10 mouse cellular contexts compared by ENCODE assay signal in genomic region chr5:106573742-106574559, GRCm38 (mm10). TPM values are rescaled to one million over a fixed set of nuclear protein-coding genes. Genes with fewer than 3 reads are reported as not detected.
DNase-seq lines count a peak whose midpoint lies in the region; ATAC-seq and TF ChIP-seq lines count a peak whose summit lies in the region.
"Had no signal": no experiment of that assay in that cellular context is flagged by ENCODE, and none has a peak within 500 bp of the region (broad histone marks: within the 10 kb centered on the region; RNA-seq: fewer than 3 reads in every experiment).

No protein-coding gene starts in this region.

- no peaks in the 10 kb centered on the region for H3K9me3 ChIP-seq in forebrain, postnatal 0 days (ENCODE audit: low read length)
- no peaks in the 10 kb centered on the region for H3K9me3 ChIP-seq in limb, embryonic 11.5 days (ENCODE audit: control insufficient read depth, low read length)
- H3K9me3 ChIP-seq in midbrain, embryonic 14.5 days (ENCODE audit: control insufficient read depth, low read length) = no peaks in the 10 kb centered on the region

- H3K4me1 ChIP-seq in forebrain, postnatal 0 days (ENCODE audit: insufficient read depth) = no peaks in the 10 kb centered on the region
- H3K4me1 ChIP-seq in limb, embryonic 11.5 days (ENCODE audit: control insufficient read depth, insufficient read depth, low read length) = no peaks in the 10 kb centered on the region
- H3K4me1 ChIP-seq in midbrain, embryonic 14.5 days (ENCODE audit: control insufficient read depth, insufficient read depth, low read length) = no peaks in the 10 kb centered on the region

- H3K27ac ChIP-seq in forebrain, postnatal 0 days (ENCODE audit: low read depth, low read length) = no peak overlapping the region
- H3K27ac ChIP-seq in limb, embryonic 11.5 days (replicated peaks; ENCODE audit: low read depth, low read length) = no peak overlapping the region
- H3K27ac ChIP-seq in midbrain, embryonic 14.5 days (replicated peaks; ENCODE audit: low read depth, low read length) = peak overlapping the region; percentile 67

- peak overlapping the region; percentile 51 for H3K9ac ChIP-seq in forebrain, postnatal 0 days
- peak overlapping the region; percentile 56 for H3K9ac ChIP-seq in limb, embryonic 11.5 days (ENCODE audit: low read length)
- H3K9ac ChIP-seq in midbrain, embryonic 14.5 days (replicated peaks; ENCODE audit: low read length) = peak overlapping the region; percentile 76

- peak overlapping the region; percentile 92 for H3K4me2 ChIP-seq in forebrain, postnatal 0 days (ENCODE audit: low read depth)
- H3K4me2 ChIP-seq in limb, embryonic 11.5 days (ENCODE audit: low read depth, severe bottlenecking) = peak overlapping the region; percentile 99
- H3K4me2 ChIP-seq in midbrain, embryonic 14.5 days (ENCODE audit: low read length) = peak overlapping the region; percentile 95

- peak overlapping the region; percentile 45 for H3K4me3 ChIP-seq in forebrain, postnatal 0 days (ENCODE audit: low read depth, low read length)
- H3K4me3 ChIP-seq in limb, embryonic 11.5 days (ENCODE audit: low read depth, low read length) = peak overlapping the region; percentile 52
- peak overlapping the region; percentile 66 for H3K4me3 ChIP-seq in midbrain, embryonic 14.5 days (replicated peaks; ENCODE audit: low read depth, low read length)
- H3K4me3 ChIP-seq: myocyte had no signal

- DNase-seq in cerebellum, adult 11-12 months = peak; percentile 65
- no peak for DNase-seq in cerebellum, adult 11 months
- DNase-seq in right cerebral cortex, postnatal 4 days = peak; percentile 25
- DNase-seq in right cerebral cortex, postnatal 14 days = no peak
- DNase-seq in forebrain, postnatal 0 days = peak; percentile 44
- DNase-seq in limb, embryonic 11.5 days (ENCODE audit: low spot score) = peak; percentile 52
- peak; percentile 37 for DNase-seq in midbrain, embryonic 14.5 days

- peak; percentile 59 for ATAC-seq in forebrain, postnatal 0 days
- ATAC-seq in limb, embryonic 11.5 days (ENCODE audit: insufficient number of reproducible peaks, low FRiP score, low TSS enrichment, low read depth) = peak; percentile 69
- peak; percentile 72 for ATAC-seq in midbrain, embryonic 14.5 days (ENCODE audit: low FRiP score, low TSS enrichment)
- no peak; the same call in 1 of the 2 replicates for ATAC-seq in megakaryocyte-erythroid progenitor cell, adult 5-6 weeks (replicated peaks; ENCODE audit: low FRiP score, low TSS enrichment, poor library complexity, severe bottlenecking)

- WGBS in forebrain, postnatal 0 days = 9% methylated on average over 54 of the region's 55 CpGs
- 6% methylated on average over 47 of the region's 55 CpGs for WGBS in limb, embryonic 11.5 days
- 5% methylated on average over 55 of the region's 55 CpGs for WGBS in midbrain, embryonic 14.5 days

- TF ChIP-seq CTCF in forebrain, postnatal 0 days (IDR thresholded peaks at IDR 0.05; ENCODE audit: low read depth) = no peak

- H3K36me3 ChIP-seq in forebrain, postnatal 0 days (ENCODE audit: insufficient read depth) = no peaks in the 10 kb centered on the region
- H3K36me3 ChIP-seq in limb, embryonic 11.5 days (ENCODE audit: control insufficient read depth, insufficient read depth, low read length) = no peaks in the 10 kb centered on the region
- H3K36me3 ChIP-seq in midbrain, embryonic 14.5 days (ENCODE audit: control insufficient read depth, insufficient read depth, low read length) = no peaks in the 10 kb centered on the region

- peaks cover 60% of the 10 kb centered on the region for H3K27me3 ChIP-seq in forebrain, postnatal 0 days (ENCODE audit: insufficient read depth, low read length)
- peaks cover 12% of the 10 kb centered on the region for H3K27me3 ChIP-seq in limb, embryonic 11.5 days (ENCODE audit: control insufficient read depth, insufficient read depth, low read length)
- H3K27me3 ChIP-seq in midbrain, embryonic 14.5 days (ENCODE audit: control insufficient read depth, insufficient read depth, low read length) = peaks cover 17% of the 10 kb centered on the region; the same call in 1 of the 2 replicates

RNA-seq across cellular contexts. Expression of gene Gm17304, which starts 34.9 kb away (rescaled TPM):
- not detected in 2 replicates for total RNA-seq in forebrain, postnatal 0 days (2014; rRNA removed)
- polyA plus RNA-seq in forebrain, postnatal 0 days (2015; fragmentation: Nextera tagmentation; extraction: Ambion mirVana) = not detected in 2 replicates
- polyA plus RNA-seq in limb, embryonic 11.5 days (2014; fragmentation: Nextera tagmentation; extraction: Ambion mirVana) = not detected in 2 replicates
- not detected in 2 replicates for polyA plus RNA-seq in midbrain, embryonic 14.5 days (2014; fragmentation: Nextera tagmentation; extraction: Ambion mirVana)
- total RNA-seq in megakaryocyte-erythroid progenitor cell, adult 5-6 weeks (2014; fragmentation: Nextera tagmentation) = not detected in 2 replicates
- not detected in 2 replicates for total RNA-seq in megakaryocyte-erythroid progenitor cell, adult 5-6 weeks (2017)
- polyA plus RNA-seq: frontal cortex, adult 2 months; myocyte had no signal

Comparison
In these comparisons a context has a peak if more than half of its experiments do, and no peak if none do; other contexts are left out.
1. DNase-seq: peak in cerebellum, adult 11-12 months (single experiment), right cerebral cortex, postnatal 4 days (single experiment), forebrain, postnatal 0 days (single experiment), limb, embryonic 11.5 days (single experiment) and midbrain, embryonic 14.5 days (single experiment); none in cerebellum, adult 11 months (single experiment) and right cerebral cortex, postnatal 14 days (single experiment).
2. Peak in every context shown above with its lines, with median percentiles within 50 percentile points of each other: H3K4me2 ChIP-seq, H3K4me3 ChIP-seq and H3K9ac ChIP-seq.